Mouse (Mus musculus): ENCODE data around the gene Rnf180. TPM values are rescaled to one million over a fixed set of nuclear protein-coding genes. Genes with fewer than 3 reads are reported as not detected.

Rnf180 gene
- polyA plus RNA-seq, 1 experiment = 21.7 TPM

DNA sequence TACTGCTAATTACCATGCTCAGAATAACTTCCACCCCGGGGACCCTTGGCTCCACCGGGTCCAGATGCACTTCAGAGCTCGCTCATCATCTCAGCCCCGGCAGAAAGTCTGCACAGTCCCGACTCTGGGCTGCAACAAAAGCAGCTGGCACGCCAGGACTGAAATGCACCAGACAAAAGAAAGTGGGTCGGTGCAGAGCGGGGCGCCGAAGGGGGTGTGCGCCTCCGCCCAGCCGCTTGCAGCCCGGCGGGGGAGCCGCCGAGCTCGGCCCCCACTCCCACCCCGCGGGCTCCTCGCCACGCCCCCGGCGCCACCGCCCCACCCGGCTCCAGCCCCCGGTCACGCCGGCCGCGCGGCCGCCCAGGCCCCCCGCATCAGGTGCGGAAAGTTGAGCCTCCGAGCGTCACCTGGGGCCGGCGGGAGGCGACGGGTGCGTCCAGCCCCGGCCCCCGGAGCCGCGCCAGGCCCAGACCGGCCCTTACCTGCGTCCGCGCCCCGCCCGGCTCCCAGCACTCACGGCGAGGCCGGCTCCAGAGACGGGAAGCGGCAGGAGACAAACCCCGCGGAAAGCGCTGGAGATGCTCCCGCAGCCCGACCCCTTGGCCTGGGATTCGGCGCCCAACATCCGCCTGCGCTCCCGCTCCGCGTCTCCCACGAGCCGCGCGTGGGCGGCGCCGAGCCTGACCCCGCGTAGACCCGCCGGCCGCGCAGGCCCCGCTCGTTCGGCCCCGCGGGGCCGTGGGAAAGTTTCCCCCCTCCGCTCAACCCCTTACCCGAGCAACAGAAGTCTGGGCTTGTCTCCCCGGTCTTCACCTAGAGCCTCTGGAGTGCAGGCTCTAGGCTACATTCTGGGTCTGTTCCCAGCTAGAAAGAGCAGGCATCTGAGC is 591 bp downstream of the Rnf180 start:
- TF ChIP-seq POLR2A (IDR thresholded peaks at IDR 0.05; ENCODE audit: borderline replicate concordance, extremely low read depth, insufficient read depth, insufficient read length, poor library complexity, severe bottlenecking) (peak; percentile 11; the same call in 1 of the 2 replicates), CTCF (IDR thresholded peaks at IDR 0.05; ENCODE audit: borderline replicate concordance, extremely low read depth, insufficient read depth, insufficient read length) (no peak)
- DNase-seq (ENCODE audit: low read depth) = peak; percentile 84

DNA sequence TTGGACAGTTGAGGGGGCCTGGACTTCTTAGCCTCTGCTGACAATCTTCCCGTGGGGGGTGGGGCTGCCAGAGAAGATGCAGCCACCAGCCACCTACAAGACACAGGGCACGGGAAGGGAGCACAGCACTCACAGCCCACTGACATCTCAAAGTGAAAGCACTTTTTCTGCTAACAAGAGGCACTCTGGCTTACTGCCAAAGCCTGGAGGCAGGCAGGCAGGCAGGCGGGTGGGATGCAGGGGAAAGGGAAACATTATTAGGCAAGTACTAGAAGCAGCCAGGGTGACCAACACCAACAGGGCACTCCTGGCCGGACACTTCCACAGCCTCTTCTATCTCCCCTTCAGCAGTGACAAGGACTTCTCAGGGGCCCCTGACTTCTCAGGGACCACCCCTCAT is 2.8 kb downstream of the Rnf180 start:
- peak; percentile 93 for DNase-seq (ENCODE audit: low read depth)
- TF ChIP-seq CTCF (IDR thresholded peaks at IDR 0.05; ENCODE audit: borderline replicate concordance, extremely low read depth, insufficient read depth, insufficient read length) (no peak), POLR2A (IDR thresholded peaks at IDR 0.05; ENCODE audit: borderline replicate concordance, extremely low read depth, insufficient read depth, insufficient read length, poor library complexity, severe bottlenecking) (no peak)

DNA sequence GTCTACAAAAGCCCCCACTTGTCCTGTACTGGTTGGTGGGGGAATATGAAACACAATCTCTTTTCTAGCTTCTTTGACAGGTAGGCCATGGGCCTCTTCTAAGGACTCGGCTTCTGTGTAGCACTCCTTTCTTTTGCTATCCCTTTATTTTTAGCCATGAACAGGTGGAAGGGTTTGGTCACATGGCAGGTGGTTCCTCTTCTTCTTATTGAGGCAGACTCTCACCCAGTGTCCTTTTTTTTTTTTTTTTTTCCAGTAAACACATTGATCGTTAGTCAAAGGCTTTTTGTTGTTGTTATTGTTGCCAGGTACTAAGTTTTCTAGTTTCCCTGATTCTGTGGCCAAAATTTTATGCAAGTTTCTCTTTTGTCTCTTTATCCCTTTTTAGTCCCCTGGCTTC is 4.0 kb downstream of the Rnf180 start:
- no peak for TF ChIP-seq POLR2A (IDR thresholded peaks at IDR 0.05; ENCODE audit: borderline replicate concordance, extremely low read depth, insufficient read depth, insufficient read length, poor library complexity, severe bottlenecking)
- no peak for TF ChIP-seq CTCF (IDR thresholded peaks at IDR 0.05; ENCODE audit: borderline replicate concordance, extremely low read depth, insufficient read depth, insufficient read length)
- no peak for DNase-seq (ENCODE audit: low read depth)

DNA sequence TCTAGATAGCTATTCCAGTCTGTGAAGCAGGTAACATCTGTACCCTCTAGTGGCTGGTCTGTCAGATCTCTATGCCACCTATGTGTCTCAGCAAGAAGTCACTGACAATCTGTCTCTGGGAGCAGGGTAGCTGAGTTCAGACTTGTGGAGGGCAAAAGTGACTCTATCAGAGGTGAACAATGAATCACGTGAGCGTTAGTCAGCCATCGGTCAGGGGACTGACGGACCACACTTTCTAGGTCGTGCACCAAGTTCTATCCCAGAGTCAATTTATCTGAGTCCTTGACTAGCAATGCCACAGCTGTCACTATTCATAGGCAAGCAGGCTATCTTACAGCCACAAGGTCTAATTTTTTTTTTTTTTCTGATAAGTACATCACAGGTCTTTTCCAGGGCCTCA is 4.6 kb downstream of the Rnf180 start:
- DNase-seq (ENCODE audit: low read depth) = no peak
- TF ChIP-seq POLR2A (IDR thresholded peaks at IDR 0.05; ENCODE audit: borderline replicate concordance, extremely low read depth, insufficient read depth, insufficient read length, poor library complexity, severe bottlenecking) (no peak), CTCF (IDR thresholded peaks at IDR 0.05; ENCODE audit: borderline replicate concordance, extremely low read depth, insufficient read depth, insufficient read length) (no peak)

DNA sequence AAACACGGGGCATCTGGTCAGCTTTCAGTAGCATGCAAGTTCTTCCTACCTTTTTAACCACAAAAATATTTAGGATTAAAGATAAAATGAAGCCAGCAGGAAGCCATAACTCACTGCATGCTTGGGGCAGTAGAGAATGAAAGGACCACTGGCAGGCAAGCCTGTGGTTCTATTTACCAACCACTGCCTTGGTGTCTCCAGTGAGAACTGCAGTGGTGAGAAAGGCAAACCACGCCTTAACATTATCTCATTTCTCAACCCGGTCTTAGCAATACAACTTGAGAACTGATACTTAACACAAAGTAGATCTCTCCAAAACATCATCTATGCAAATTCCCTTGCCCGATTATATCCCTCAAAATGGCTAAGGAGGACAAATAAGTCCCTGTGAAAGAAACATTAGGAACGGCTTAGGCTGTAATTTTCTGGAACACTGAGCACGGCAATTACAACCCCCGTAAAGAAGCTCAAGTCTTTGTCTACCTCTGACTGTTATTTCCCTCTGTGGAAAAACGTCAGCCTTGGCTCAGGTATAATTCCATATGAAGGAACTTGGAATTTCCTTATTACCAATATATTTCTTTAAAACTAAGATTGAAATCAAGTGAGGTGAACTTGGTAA is 15.1 kb downstream of the Rnf180 start:
- TF ChIP-seq POLR2A (IDR thresholded peaks at IDR 0.05; ENCODE audit: borderline replicate concordance, extremely low read depth, insufficient read depth, insufficient read length, poor library complexity, severe bottlenecking) (no peak), CTCF (IDR thresholded peaks at IDR 0.05; ENCODE audit: borderline replicate concordance, extremely low read depth, insufficient read depth, insufficient read length) (no peak)
- peak; percentile 59 for DNase-seq (ENCODE audit: low read depth)

DNA sequence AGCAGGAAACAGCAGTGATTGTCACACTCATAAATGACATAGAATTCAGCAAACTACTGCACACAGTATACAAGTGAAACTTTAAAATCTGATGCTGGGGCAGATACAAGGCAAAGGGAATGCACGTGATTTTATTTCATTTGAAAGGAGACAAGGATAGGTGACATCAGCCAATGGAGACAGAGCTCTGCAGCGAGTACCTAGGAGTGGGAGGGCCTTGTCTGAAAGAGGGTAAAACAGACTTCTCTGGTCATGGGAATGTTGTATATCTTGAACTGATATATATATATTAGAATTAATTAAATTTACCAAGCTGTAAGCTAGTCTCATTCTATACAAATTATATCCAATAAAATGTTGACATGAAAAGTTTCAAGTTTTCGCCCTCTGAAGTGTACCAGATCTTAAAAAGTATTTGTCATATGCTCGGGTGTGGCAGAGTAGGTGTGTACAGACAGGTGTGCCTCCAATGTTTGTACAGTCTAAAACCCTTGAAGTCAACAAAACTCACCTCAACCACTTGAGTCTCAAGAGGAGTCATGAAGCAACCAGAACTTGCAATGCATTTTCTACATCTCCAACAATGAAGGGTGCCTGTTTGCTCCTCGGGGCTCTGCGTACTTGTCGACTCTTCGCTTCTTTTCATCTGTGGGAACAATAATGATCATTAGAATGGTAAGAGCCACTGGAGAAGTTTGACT is 24.1 kb downstream of the Rnf180 start:
- no peak for TF ChIP-seq POLR2A (IDR thresholded peaks at IDR 0.05; ENCODE audit: borderline replicate concordance, extremely low read depth, insufficient read depth, insufficient read length, poor library complexity, severe bottlenecking)
- TF ChIP-seq CTCF (IDR thresholded peaks at IDR 0.05; ENCODE audit: borderline replicate concordance, extremely low read depth, insufficient read depth, insufficient read length) = no peak
- DNase-seq (ENCODE audit: low read depth) = no peak

DNA sequence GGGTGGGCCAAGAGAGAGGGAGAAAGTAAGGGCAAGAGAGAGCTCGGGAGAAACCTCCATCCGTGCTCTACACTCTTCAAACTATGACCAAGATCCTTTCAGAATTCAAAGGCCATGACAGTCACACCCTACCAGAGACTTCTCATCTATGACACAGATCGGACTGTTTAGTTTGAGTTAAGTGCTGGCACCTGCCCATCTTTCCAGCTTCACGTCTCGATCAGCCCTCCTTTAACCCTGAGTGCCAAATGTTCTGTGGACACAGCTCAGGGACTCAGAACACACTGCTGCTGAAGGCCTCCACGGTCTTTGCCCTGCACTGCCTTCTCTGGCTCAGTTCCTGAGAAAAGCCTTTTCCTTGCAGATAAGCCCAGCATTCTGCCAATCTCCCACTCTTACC is 27.2 kb downstream of the Rnf180 start:
- TF ChIP-seq CTCF (IDR thresholded peaks at IDR 0.05; ENCODE audit: borderline replicate concordance, extremely low read depth, insufficient read depth, insufficient read length) (no peak), POLR2A (IDR thresholded peaks at IDR 0.05; ENCODE audit: borderline replicate concordance, extremely low read depth, insufficient read depth, insufficient read length, poor library complexity, severe bottlenecking) (no peak)
- DNase-seq (ENCODE audit: low read depth) = peak; percentile 31

DNA sequence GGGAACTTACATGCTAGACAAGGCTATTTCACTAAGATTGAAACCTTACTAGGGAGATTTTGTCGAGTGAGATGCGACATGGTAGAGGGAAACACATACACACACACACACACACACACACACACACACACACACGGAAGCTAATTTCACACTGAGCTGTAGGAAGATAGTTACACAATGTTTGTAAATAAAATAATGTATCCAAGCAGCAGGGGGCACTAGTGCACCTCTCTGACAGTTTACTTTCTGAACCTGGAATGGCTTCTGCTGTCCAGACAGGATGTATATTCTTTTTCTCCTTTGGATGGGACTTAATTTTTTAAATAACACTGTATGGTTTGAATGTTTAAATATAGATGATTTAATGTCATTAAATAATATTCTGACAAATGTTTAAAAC is 27.9 kb downstream of the Rnf180 start:
- DNase-seq (ENCODE audit: low read depth) = peak; percentile 80

DNA sequence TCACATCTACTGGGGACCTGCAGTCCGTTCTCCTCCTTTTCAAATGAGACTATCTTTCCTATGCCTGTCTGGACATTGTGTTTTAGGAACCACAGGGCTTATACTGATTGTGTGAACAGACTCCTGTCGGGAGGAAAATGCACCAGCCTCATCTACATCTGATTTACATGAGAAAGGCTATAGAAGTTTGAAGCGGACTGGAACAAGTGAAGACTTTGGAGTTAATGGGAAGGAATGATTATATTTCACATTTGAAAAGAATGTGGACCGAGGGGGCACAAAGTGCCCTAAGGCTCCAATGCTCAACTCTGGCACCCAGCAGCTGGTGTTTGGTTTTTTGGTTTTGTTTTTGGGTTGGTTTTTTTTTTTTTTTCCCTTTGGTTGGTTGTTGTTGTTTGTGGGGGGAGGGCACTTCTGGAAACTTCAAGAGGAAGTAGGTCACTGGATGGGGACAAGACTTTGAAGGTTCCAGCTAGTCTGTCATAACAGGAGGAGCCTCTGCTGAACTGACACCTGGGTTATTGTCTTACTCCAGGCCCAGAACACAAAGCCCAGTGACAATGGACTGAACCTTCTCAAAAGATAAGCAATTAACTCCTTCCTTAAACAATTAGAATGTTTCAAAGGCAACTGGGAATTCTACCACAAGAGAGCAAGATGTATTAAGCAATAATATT is 37.7 kb downstream of the Rnf180 start:
- TF ChIP-seq POLR2A (IDR thresholded peaks at IDR 0.05; ENCODE audit: borderline replicate concordance, extremely low read depth, insufficient read depth, insufficient read length, poor library complexity, severe bottlenecking) = no peak
- TF ChIP-seq CTCF (IDR thresholded peaks at IDR 0.05; ENCODE audit: borderline replicate concordance, extremely low read depth, insufficient read depth, insufficient read length) = no peak
- DNase-seq (ENCODE audit: low read depth) = peak; percentile 90

More for the DNA sequence above, 27.9 kb downstream of the Rnf180 start:
- TF ChIP-seq CTCF (IDR thresholded peaks at IDR 0.05; ENCODE audit: borderline replicate concordance, extremely low read depth, insufficient read depth, insufficient read length) = peak; percentile 53; the same call in 1 of the 2 replicates
- TF ChIP-seq POLR2A (IDR thresholded peaks at IDR 0.05; ENCODE audit: borderline replicate concordance, extremely low read depth, insufficient read depth, insufficient read length, poor library complexity, severe bottlenecking) = no peak

DNA sequence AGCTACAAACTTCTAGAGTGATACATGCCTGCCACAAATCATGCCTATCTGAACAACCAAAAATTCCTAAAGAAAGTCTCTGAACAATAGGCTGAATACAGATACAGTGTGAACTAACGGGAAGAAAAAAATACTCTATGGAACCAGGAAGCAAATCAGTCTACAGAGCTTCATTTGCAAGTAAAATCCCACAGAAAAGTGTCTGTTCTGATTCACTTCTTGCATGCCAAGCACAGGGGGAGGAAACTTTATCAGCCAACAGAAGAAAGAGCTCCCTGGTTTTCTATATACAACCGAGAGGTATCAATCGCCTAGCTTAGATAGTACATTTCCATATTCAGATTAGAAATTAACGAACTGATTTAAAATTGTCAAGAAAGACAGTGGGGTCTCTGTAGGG is 43.8 kb downstream of the Rnf180 start:
- peak; percentile 82 for DNase-seq (ENCODE audit: low read depth)
- TF ChIP-seq CTCF (IDR thresholded peaks at IDR 0.05; ENCODE audit: borderline replicate concordance, extremely low read depth, insufficient read depth, insufficient read length) (no peak), POLR2A (IDR thresholded peaks at IDR 0.05; ENCODE audit: borderline replicate concordance, extremely low read depth, insufficient read depth, insufficient read length, poor library complexity, severe bottlenecking) (no peak)

DNA sequence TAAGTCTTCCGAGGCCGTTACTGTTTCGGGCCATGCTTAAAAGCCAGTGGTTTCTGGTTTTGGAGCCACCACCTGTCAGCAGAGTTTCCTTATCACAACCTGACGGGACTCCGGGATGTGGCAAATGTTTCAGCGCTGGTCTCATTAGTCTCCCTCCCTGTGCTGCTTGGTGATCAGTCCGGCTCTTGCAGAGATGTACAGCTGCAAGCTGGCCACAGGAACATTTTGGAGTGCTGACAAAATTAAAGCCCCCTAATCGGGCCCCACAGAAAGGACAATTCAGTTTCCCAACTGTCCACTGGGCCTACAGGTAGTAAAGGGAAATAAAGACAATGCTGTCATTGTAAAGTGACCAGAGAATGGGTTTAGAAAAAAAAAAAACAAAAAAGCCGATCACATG is 44.4 kb downstream of the Rnf180 start:
- TF ChIP-seq POLR2A (IDR thresholded peaks at IDR 0.05; ENCODE audit: borderline replicate concordance, extremely low read depth, insufficient read depth, insufficient read length, poor library complexity, severe bottlenecking) (no peak), CTCF (IDR thresholded peaks at IDR 0.05; ENCODE audit: borderline replicate concordance, extremely low read depth, insufficient read depth, insufficient read length) (no peak)
- peak; percentile 78 for DNase-seq (ENCODE audit: low read depth)
